Mouse (Mus musculus) midbrain, embryonic 16.5 days (tissue): Measurements from ENCODE around the gene Sema4b. TPM values are rescaled to one million over a fixed set of nuclear protein-coding genes. Genes with fewer than 3 reads are reported as not detected.

Experiments used
- ATAC-seq: fragments of 200-750 bp; cut with Nextera tagmentation; 2 replicates; pipeline ENCODE4 v1.8.0; 2017; ENCODE audit warnings: moderate TSS enrichment
- H3K27ac ChIP-seq: fragments of 300-500 bp; sonication (generic); 2 replicates; pipeline ENCODE4 v1.5.1; 2014; ENCODE audit warnings: mild to moderate bottlenecking, low read length, mixed read lengths
- H3K27me3 ChIP-seq: fragments of 300-500 bp; sonication (generic); 2 replicates; pipeline ENCODE4 v1.6.1; 2014; ENCODE audit warnings: low read depth, low read length, mixed read lengths; ENCODE audit not compliant: control insufficient read depth, insufficient read depth
- H3K36me3 ChIP-seq: fragments of 300-500 bp; sonication (generic); 2 replicates; pipeline ENCODE4 v1.6.1; 2014; ENCODE audit warnings: mild to moderate bottlenecking, low read length, moderate library complexity, mixed read lengths; ENCODE audit not compliant: control insufficient read depth, insufficient read depth
- H3K4me1 ChIP-seq: fragments of 300-500 bp; sonication (generic); 2 replicates; pipeline ENCODE4 v1.6.1; 2014; ENCODE audit warnings: mild to moderate bottlenecking, low read length, mixed read lengths; ENCODE audit not compliant: control insufficient read depth, insufficient read depth
- H3K4me2 ChIP-seq: fragments of 300-500 bp; sonication (generic); 2 replicates; pipeline ENCODE4 v1.6.1; 2014; ENCODE audit warnings: mild to moderate bottlenecking, low read length, mixed read lengths
- H3K4me3 ChIP-seq: fragments of 300-500 bp; sonication (generic); 2 replicates; pipeline ENCODE4 v1.5.1; 2014; ENCODE audit warnings: low read depth, mild to moderate bottlenecking, low read length, moderate library complexity, mixed read lengths
- H3K9ac ChIP-seq: fragments of 300-500 bp; sonication (generic); 2 replicates; pipeline ENCODE4 v1.6.1; 2014; ENCODE audit warnings: low read depth, low read length, mixed read lengths
- H3K9me3 ChIP-seq: fragments of 300-500 bp; sonication (generic); replicated peaks from 2 replicates; pipeline ENCODE4 v1.6.1; 2014; ENCODE audit warnings: mild to moderate bottlenecking, low read length, mixed read lengths; ENCODE audit not compliant: control insufficient read depth, poor library complexity, severe bottlenecking
- WGBS: fragments of 180-500 bp; shearing (Covaris S2); extraction: QIAGEN DNeasy Blood & Tissue Kit; methylation state at CpG from one replicate; pipeline ENCODE4 v1.1.7; 2014; 5-methylcytosine and 5-hydroxymethylcytosine counted together
- polyA plus RNA-seq: library from polyadenylated mRNA; unstranded; fragments of >200 nt; fragmentation: Nextera tagmentation; extraction: Ambion mirVana; gene quantifications from 2 replicates; pipeline ENCODE4 v1.2.1, GENCODE M21; 2015

The Sema4b gene
- polyA plus RNA-seq, 1 experiment from 2014 or later, result 25.3 TPM

- peaks cover 5% of the 10 kb centered on the region; the same call in 1 of the 2 replicates for H3K4me1 ChIP-seq
- H3K27me3 ChIP-seq, result no peaks in the 10 kb centered on the region
- H3K9me3 ChIP-seq, result no peaks in the 10 kb centered on the region
- H3K4me3 ChIP-seq, result no peak overlapping the region
- peak; percentile 83 for ATAC-seq
- peak overlapping the region; percentile 73 for H3K27ac ChIP-seq
- no peak overlapping the region for H3K4me2 ChIP-seq
- peak overlapping the region; percentile 43 for H3K9ac ChIP-seq
- WGBS, result 14% methylated on average over 4 of the region's 4 CpGs
- H3K36me3 ChIP-seq, result peaks cover 33% of the 10 kb centered on the region
Observed at GRCm38 (mm10) chr7:80215398-80215797, 28.8 kb downstream of the Sema4b start.

- Histone ChIP-seq H3K4me1 (peaks cover 5% of the 10 kb centered on the region; the same call in 1 of the 2 replicates), H3K27me3 (no peaks in the 10 kb centered on the region), H3K9ac (no peak overlapping the region), H3K27ac (no peak overlapping the region), H3K4me3 (no peak overlapping the region), H3K9me3 (no peaks in the 10 kb centered on the region), H3K36me3 (peaks cover 39% of the 10 kb centered on the region), H3K4me2 (no peak overlapping the region)
- 73% methylated on average over 8 of the region's 8 CpGs for WGBS
- peak; percentile 54; the same call in 1 of the 2 replicates for ATAC-seq
Observed at GRCm38 (mm10) chr7:80216566-80216965, 29.9 kb downstream of the Sema4b start.

GRCm38 (mm10) chr7:80218666-80219065, 32.0 kb downstream of the Sema4b start:
- no peak for ATAC-seq

GRCm38 (mm10) chr7:80220237-80220797, 33.7 kb downstream of the Sema4b start:
- Histone ChIP-seq H3K27ac (no peak overlapping the region), H3K4me1 (no peaks in the 10 kb centered on the region), H3K4me3 (no peak overlapping the region), H3K9ac (no peak overlapping the region), H3K4me2 (no peak overlapping the region), H3K9me3 (no peaks in the 10 kb centered on the region), H3K36me3 (peaks cover 59% of the 10 kb centered on the region), H3K27me3 (no peaks in the 10 kb centered on the region)
- WGBS, result 97% methylated on average over 9 of the region's 9 CpGs
- ATAC-seq, result no peak

More at GRCm38 (mm10) chr7:80218666-80219065, 32.0 kb downstream of the Sema4b start:
- Histone ChIP-seq H3K27me3 (no peaks in the 10 kb centered on the region), H3K27ac (no peak overlapping the region), H3K36me3 (peaks cover 42% of the 10 kb centered on the region), H3K4me3 (no peak overlapping the region), H3K4me1 (peaks cover 5% of the 10 kb centered on the region; the same call in 1 of the 2 replicates), H3K9me3 (no peaks in the 10 kb centered on the region), H3K4me2 (no peak overlapping the region), H3K9ac (no peak overlapping the region)
- WGBS, result 96% methylated on average over 9 of the region's 9 CpGs

GRCm38 (mm10) chr7:80221179-80221750, 34.6 kb downstream of the Sema4b start:
- Histone ChIP-seq H3K27me3 (no peaks in the 10 kb centered on the region), H3K9ac (no peak overlapping the region), H3K9me3 (no peaks in the 10 kb centered on the region), H3K4me3 (no peak overlapping the region), H3K4me1 (no peaks in the 10 kb centered on the region), H3K27ac (no peak overlapping the region), H3K36me3 (peaks cover 61% of the 10 kb centered on the region), H3K4me2 (no peak overlapping the region)
- WGBS, result 85% methylated on average over 4 of the region's 4 CpGs
- ATAC-seq, result no peak

GRCm38 (mm10) chr7:80227065-80227464, 40.4 kb downstream of the Sema4b start:
- WGBS, result 96% methylated on average over 4 of the region's 4 CpGs
- Histone ChIP-seq H3K27me3 (peaks cover 7% of the 10 kb centered on the region), H3K4me1 (peaks cover 6% of the 10 kb centered on the region), H3K4me3 (no peak overlapping the region), H3K9me3 (no peaks in the 10 kb centered on the region), H3K36me3 (peaks cover 28% of the 10 kb centered on the region), H3K27ac (no peak overlapping the region), H3K9ac (no peak overlapping the region), H3K4me2 (no peak overlapping the region)
- ATAC-seq, result no peak

- peaks cover 22% of the 10 kb centered on the region for H3K4me1 ChIP-seq
- no peaks in the 10 kb centered on the region for H3K9me3 ChIP-seq
- 53% methylated on average over 6 of the region's 6 CpGs for whole genome bisulfite sequencing
Observed at GRCm38 (mm10) chr7:80230196-80230595, 43.6 kb downstream of the Sema4b start.

GRCm38 (mm10) chr7:80231971-80232488, 45.4 kb downstream of the Sema4b start:
- ATAC-seq, result no peak; the same call in none of the 2 replicates
- peak overlapping the region; percentile 83 for H3K4me2 ChIP-seq
- H3K9ac ChIP-seq, result peak overlapping the region; percentile 66
- H3K4me3 ChIP-seq, result peak overlapping the region; percentile 69
- peaks cover 4% of the 10 kb centered on the region; the same call in 1 of the 2 replicates for H3K36me3 ChIP-seq
- no peaks in the 10 kb centered on the region for H3K9me3 ChIP-seq
- peaks cover 22% of the 10 kb centered on the region for H3K4me1 ChIP-seq
- H3K27ac ChIP-seq, result no peak overlapping the region
- peaks cover 7% of the 10 kb centered on the region for H3K27me3 ChIP-seq
- 2% methylated on average over 29 of the region's 29 CpGs for WGBS

More at GRCm38 (mm10) chr7:80230196-80230595, 43.6 kb downstream of the Sema4b start:
- Histone ChIP-seq H3K27me3 (peaks cover 7% of the 10 kb centered on the region), H3K4me3 (no peak overlapping the region), H3K27ac (no peak overlapping the region), H3K36me3 (peaks cover 11% of the 10 kb centered on the region), H3K9ac (peak overlapping the region; percentile 7; the same call in 1 of the 2 replicates), H3K4me2 (no peak overlapping the region)
- ATAC-seq, result no peak

- H3K4me1 ChIP-seq, result peaks cover 22% of the 10 kb centered on the region
- no peaks in the 10 kb centered on the region for H3K9me3 ChIP-seq
- peak within 1 kb of the TSS; percentile 67 for H3K27ac ChIP-seq
- peaks cover 7% of the 10 kb centered on the region for H3K27me3 ChIP-seq
- H3K4me2 ChIP-seq, result peak within 1 kb of the TSS; percentile 83
- H3K4me3 ChIP-seq, result peak within 1 kb of the TSS; percentile 69
- peak within 1 kb of the TSS; percentile 66 for H3K9ac ChIP-seq
- under 1% methylated on average over 40 of the region's 56 CpGs for WGBS
- ATAC-seq, result peak; percentile 93
- no peaks in the 10 kb centered on the region for H3K36me3 ChIP-seq
Observed at GRCm38 (mm10) chr7:80232489-80233029, 45.9 kb downstream of the Sema4b start, which contains the start of the genes Cib1 and Gdpgp1. TSS of gene Cib1 (minus strand) at chr7:80232813. TSS of gene Gdpgp1 (plus strand) at chr7:80232865.
